Mouse (Mus musculus) kidney, adult 2 months (tissue): ENCODE data around the gene Noct. TPM values are rescaled to one million over a fixed set of nuclear protein-coding genes. Genes with fewer than 3 reads are reported as not detected.

Source experiments
- DNase-seq: peaks from one replicate; pipeline ENCODE4 v3.0.0; 2021
- H3K27ac ChIP-seq: fragments of 200-500 bp; 2 replicates; pipeline ENCODE4 v1.5.1; 2012; ENCODE audit warnings: low read depth, low read length, control low read depth, inconsistent platforms; ENCODE audit not compliant: insufficient read depth
- H3K27me3 ChIP-seq: fragments of 200-500 bp; replicated peaks from 2 replicates; pipeline ENCODE4 v1.6.1; 2012; ENCODE audit warnings: mild to moderate bottlenecking, moderate library complexity, low read length, inconsistent platforms; ENCODE audit not compliant: control insufficient read depth, insufficient read depth
- H3K36me3 ChIP-seq: fragments of 200-500 bp; 2 replicates; pipeline ENCODE4 v1.6.1; 2012; ENCODE audit warnings: mild to moderate bottlenecking, moderate library complexity, low read length, inconsistent platforms; ENCODE audit not compliant: control insufficient read depth, insufficient read depth
- H3K4me1 ChIP-seq: fragments of 200-500 bp; 2 replicates; pipeline ENCODE4 v1.6.1; 2011; ENCODE audit warnings: low read length; ENCODE audit not compliant: control insufficient read depth, insufficient read depth
- H3K4me3 ChIP-seq: fragments of 200-500 bp; 2 replicates; pipeline ENCODE4 v1.5.1; 2011; ENCODE audit warnings: mild to moderate bottlenecking, low read depth, low read length, control low read depth; ENCODE audit not compliant: insufficient read depth
- CTCF ChIP-seq: fragments of 200-500 bp; conservative IDR thresholded peaks from 2 replicates; pipeline ENCODE4 v1.5.1; 2011; ENCODE audit warnings: low read depth, mild to moderate bottlenecking, control low read depth, low read length, moderate library complexity, mixed read lengths; ENCODE audit not compliant: insufficient read depth, insufficient read length
- POLR2A ChIP-seq: fragments of 200-500 bp; IDR thresholded peaks from one replicate; pipeline ENCODE4 v1.6.1; 2011; ENCODE audit warnings: low read depth, low read length, control low read depth
- WGBS: fragments of 180-500 bp; shearing (Covaris S2); methylation state at CpG from one replicate; pipeline ENCODE4 v1.1.7; 2018; 5-methylcytosine and 5-hydroxymethylcytosine counted together
- polyA plus RNA-seq: library from polyadenylated mRNA; depleted of rRNA; stranded (reverse); fragments of >200 nt; gene quantifications from 2 replicates; pipeline ENCODE4 v1.2.3, GENCODE M21; 2012

Gene Noct
- polyA plus RNA-seq, 1 experiment: 8.1 TPM

- peak; percentile 84 for DNase-seq
- Histone ChIP-seq H3K36me3 (no peaks in the 10 kb centered on the region), H3K4me3 (no peak overlapping the region), H3K4me1 (peaks cover 14% of the 10 kb centered on the region; the same call in 1 of the 2 replicates), H3K27me3 (no peaks in the 10 kb centered on the region), H3K27ac (peak overlapping the region; percentile 98)
- no peak for TF ChIP-seq POLR2A
- TF ChIP-seq CTCF: no peak
- WGBS: 41% methylated on average over 10 of the region's 10 CpGs
Measured at GRCm38 (mm10) chr3:51184715-51185114, 39.5 kb upstream of the Noct start.

- 26% methylated on average over 7 of the region's 7 CpGs for WGBS
- Histone ChIP-seq H3K4me1 (peaks cover 14% of the 10 kb centered on the region; the same call in 1 of the 2 replicates), H3K36me3 (no peaks in the 10 kb centered on the region), H3K4me3 (no peak overlapping the region), H3K27ac (peak overlapping the region; percentile 98), H3K27me3 (no peaks in the 10 kb centered on the region)
- TF ChIP-seq POLR2A (no peak), CTCF (no peak)
- DNase-seq: peak; percentile 89
Measured at GRCm38 (mm10) chr3:51185406-51185805, 38.8 kb upstream of the Noct start.

GRCm38 (mm10) chr3:51194075-51194474 is 30.2 kb upstream of the Noct start:
- WGBS: 49% methylated on average over 6 of the region's 6 CpGs
- peak; percentile 67 for DNase-seq
- H3K27me3 ChIP-seq: no peaks in the 10 kb centered on the region

GRCm38 (mm10) chr3:51195321-51195720 is 28.9 kb upstream of the Noct start:
- DNase-seq: no peak
- no peak overlapping the region for H3K4me3 ChIP-seq
- no peaks in the 10 kb centered on the region for H3K27me3 ChIP-seq
- no peaks in the 10 kb centered on the region for H3K4me1 ChIP-seq
- WGBS: 36% methylated on average over 8 of the region's 8 CpGs
- H3K36me3 ChIP-seq: no peaks in the 10 kb centered on the region
- H3K27ac ChIP-seq: no peak overlapping the region
- TF ChIP-seq POLR2A (no peak), CTCF (no peak)

More at GRCm38 (mm10) chr3:51194075-51194474, 30.2 kb upstream of the Noct start:
- Histone ChIP-seq H3K4me1 (no peaks in the 10 kb centered on the region), H3K4me3 (no peak overlapping the region), H3K27ac (no peak overlapping the region), H3K36me3 (no peaks in the 10 kb centered on the region)
- TF ChIP-seq POLR2A (no peak), CTCF (no peak)

- WGBS: 68% methylated on average over 8 of the region's 8 CpGs
Measured at GRCm38 (mm10) chr3:51195736-51196135, 28.5 kb upstream of the Noct start.

GRCm38 (mm10) chr3:51196724-51197111 is 27.5 kb upstream of the Noct start:
- Histone ChIP-seq H3K27me3 (no peaks in the 10 kb centered on the region), H3K4me1 (no peaks in the 10 kb centered on the region), H3K4me3 (no peak overlapping the region), H3K27ac (peak overlapping the region; percentile 69), H3K36me3 (no peaks in the 10 kb centered on the region)
- WGBS: 80% methylated on average over 3 of the region's 3 CpGs
- TF ChIP-seq CTCF: no peak
- no peak for DNase-seq

More at GRCm38 (mm10) chr3:51195736-51196135, 28.5 kb upstream of the Noct start:
- TF ChIP-seq CTCF (no peak), POLR2A (no peak)
- H3K4me3 ChIP-seq: no peak overlapping the region
- no peak overlapping the region for H3K27ac ChIP-seq
- H3K4me1 ChIP-seq: no peaks in the 10 kb centered on the region
- H3K36me3 ChIP-seq: no peaks in the 10 kb centered on the region
- DNase-seq: no peak
- no peaks in the 10 kb centered on the region for H3K27me3 ChIP-seq

- no peaks in the 10 kb centered on the region for H3K27me3 ChIP-seq
- DNase-seq: peak; percentile 66
- H3K27ac ChIP-seq: peak overlapping the region; percentile 69
- H3K4me1 ChIP-seq: no peaks in the 10 kb centered on the region; the same call in 1 of the 2 replicates
- WGBS: 52% methylated on average over 9 of the region's 9 CpGs
- no peak overlapping the region for H3K4me3 ChIP-seq
- no peaks in the 10 kb centered on the region for H3K36me3 ChIP-seq
- no peak for TF ChIP-seq POLR2A
- TF ChIP-seq CTCF: no peak
Measured at GRCm38 (mm10) chr3:51197112-51197731, 27.0 kb upstream of the Noct start.
